Mouse (Mus musculus): Measurements from ENCODE around the gene Nodal.
A peak's percentile ranks its signal among the peaks of the same experiment; 100 is the strongest.

DNA sequence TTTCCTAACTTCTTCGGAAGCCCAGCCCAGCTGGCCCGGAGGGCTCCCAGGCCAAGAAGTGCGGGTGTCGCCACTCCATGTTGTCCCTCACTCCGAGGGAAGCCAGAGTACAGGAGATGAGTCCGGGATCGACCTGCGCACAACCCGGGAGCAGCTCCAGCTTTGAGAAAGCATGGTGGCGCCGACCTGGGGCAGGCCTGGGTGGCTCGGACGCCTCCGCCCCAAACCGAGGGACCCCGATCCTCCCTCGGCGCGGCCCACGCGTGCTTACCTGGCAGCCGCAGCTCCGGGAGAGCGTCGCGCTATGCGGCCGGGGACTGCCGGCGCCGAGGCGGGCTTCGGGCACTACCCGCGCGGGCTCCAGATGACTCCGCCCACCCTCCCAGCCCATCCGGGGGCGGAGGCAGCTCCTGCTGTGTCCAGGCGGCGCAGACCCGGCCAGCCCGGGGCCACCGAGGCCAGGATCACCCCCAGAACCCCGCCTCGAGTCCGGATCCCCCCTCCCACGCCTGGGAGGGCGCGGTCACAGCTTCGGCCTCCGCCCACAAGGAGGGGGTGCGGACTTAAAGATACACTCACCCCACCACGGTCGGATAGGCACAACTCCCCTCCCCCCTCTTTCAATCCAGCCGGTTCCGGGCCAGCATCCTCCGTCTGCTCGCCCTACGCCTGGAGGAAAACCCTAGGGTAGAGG is 34.6 kb upstream of the Nodal start, which contains the start of gene Pald1:
- no peak for TF ChIP-seq CTCF (IDR thresholded peaks at IDR 0.05; ENCODE audit: insufficient read depth, low read length)
- TF ChIP-seq POLR2A (IDR thresholded peaks at IDR 0.05; ENCODE audit: borderline replicate concordance, extremely low read depth, low read depth, low read length) = peak; percentile 85
